Mouse (Mus musculus): ENCODE results near the gene Mrpl53.

The Mrpl53 gene

GRCm38 (mm10) chr6:83124851-83125312, 16.0 kb downstream of the Mrpl53 start:
- ChIA-PET POLR2A (interaction anchor here (0.8 to 8.8 kb wide), 26 partner anchors 9 to 201 kb away, joined by 3 to 75 read pairs (median 4); partner anchors contain the start of genes Rtkn (in 3 of the 4), Mrpl53 (in 2 of the 4), Ccdc142 (in 1 of the 4) and Gm42688 (in 1 of the 4)), CTCF (interaction anchor here in 2 of 4 experiments (1.1 to 1.4 kb wide), 5 partner anchors 18 to 154 kb away, joined by 3 to 4 read pairs (median 3); partner anchors contain the start of genes Ccdc142 (in 1 of the 2) and Gm42688 (in 1 of the 2))

DNA sequence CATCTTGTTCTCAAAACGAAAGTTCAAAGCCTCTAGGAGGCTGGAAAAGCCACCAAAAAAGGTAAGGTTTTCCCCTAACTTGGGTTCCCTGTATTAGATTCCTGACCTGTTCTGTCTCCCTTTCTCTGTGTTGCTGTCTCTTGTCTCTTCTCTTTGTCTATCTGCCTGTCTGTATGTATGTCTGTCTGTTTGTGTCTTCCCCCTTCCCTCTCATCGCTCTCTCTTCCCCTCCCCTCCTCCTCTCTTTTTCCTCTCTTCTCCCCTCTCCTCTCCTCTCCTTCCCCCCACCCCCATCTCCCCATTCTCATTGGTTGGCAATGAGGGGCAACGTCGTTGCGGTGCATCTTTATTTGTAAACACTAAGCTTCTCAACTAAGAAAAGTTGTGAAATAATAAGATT, 16.5 kb downstream of the Mrpl53 start, which contains the start of gene Ino80b:
Gene Ino80b, minus strand, starts transcription at position 101 of the 400 bp plus-strand sequence.
- CTCF ChIA-PET = interaction anchor here (0.6 to 2.4 kb wide), 8 partner anchors 10 to 670 kb away, joined by 3 to 8 read pairs (median 4); partner anchors contain the start of genes Ccdc142 (in 1 of the 4), Gm42688 (in 1 of the 4) and Rtkn (in 1 of the 4)
- POLR2A ChIA-PET = interaction anchor here (0.6 to 8.8 kb wide), 29 partner anchors 9 to 579 kb away, joined by 3 to 75 read pairs (median 4); partner anchors contain the start of genes Rtkn (in 3 of the 4), Ccdc142 (in 1 of the 4), Gm42688 (in 1 of the 4) and Mob1a (in 1 of the 4)

DNA sequence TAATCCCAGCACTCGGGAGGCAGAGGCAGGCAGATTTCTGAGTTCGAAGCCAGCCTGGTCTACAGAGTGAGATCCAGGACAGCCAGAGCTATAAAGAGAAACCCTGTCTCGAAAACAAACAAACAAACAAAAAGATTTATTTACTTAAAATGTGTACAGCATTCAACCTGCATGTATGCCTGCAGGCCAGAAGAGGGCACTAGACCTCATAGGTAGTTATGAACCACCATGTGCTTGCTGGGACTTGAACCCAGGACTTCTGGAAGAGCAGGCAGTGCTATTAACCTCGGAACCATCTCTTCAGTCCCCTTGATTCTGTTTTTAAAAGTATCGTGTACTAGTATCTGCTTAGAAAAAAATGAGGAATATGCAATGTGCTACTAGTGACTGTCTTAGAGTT, 18.6 kb downstream of the Mrpl53 start:
- ChIA-PET POLR2A (interaction anchor here in 2 of 4 experiments (0.8 to 2.2 kb wide), 9 partner anchors 9 to 413 kb away, joined by 3 to 13 read pairs (median 3); partner anchors contain the start of genes Dctn1 (in 1 of the 2) and Rtkn (in 1 of the 2)), CTCF (interaction anchor here (0.6 to 2.4 kb wide), 21 partner anchors 8 to 441 kb away, joined by 3 to 8 read pairs (median 4); partner anchors contain the start of genes 1700003E16Rik (in 2 of the 4), Dctn1 (in 2 of the 4), Wdr54 (in 2 of the 4) and Rtkn (in 1 of the 4))

- POLR2A ChIA-PET = interaction anchor here in 2 of 4 experiments (0.6 to 8.4 kb wide), 7 partner anchors 10 to 94 kb away, joined by 3 to 75 read pairs (median 3); partner anchors contain the start of gene Wbp1 (in 2 of the 2)
These were observed 22.7 kb downstream of the Mrpl53 start for GRCm38 (mm10) chr6:83131469-83132034.

DNA sequence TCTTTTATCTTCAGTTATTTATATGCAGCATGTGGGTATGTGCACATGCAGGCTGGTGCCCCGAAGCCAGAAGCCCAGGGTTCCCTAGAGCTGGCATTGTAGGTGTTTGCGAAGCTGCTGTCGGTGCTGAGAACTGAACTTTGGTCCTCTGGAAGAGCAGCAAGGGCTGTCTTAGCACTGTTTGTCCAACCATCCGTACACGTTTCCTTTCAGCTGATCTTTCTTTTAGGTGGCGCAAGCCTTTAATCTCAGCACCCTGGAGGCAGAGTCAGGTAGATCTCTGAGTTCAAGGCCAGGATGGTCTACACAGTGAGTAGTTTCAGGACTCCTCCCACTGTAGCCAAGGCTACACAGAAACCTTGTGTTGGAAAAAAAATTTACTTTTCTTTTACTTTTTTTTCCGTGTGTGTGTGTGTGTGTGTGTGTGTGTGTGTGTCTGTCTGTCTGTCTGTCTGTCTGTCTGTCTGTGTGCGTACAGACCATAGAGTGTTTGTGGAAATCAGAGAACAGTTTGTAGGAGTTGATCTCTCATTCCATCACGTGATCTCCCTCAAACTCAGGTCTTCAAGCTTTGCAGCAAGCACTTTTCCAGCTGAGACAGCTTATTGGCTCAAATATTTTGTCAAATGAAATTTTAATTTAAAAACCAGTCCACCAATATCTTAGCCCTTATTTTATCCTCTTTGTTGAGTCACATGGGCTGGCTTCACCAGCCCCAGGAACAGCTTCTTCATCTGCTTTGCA, 23.5 kb downstream of the Mrpl53 start:
- POLR2A ChIA-PET = interaction anchor here in 3 of 4 experiments (0.6 to 8.4 kb wide), 16 partner anchors 10 to 185 kb away, joined by 3 to 75 read pairs (median 3); partner anchors contain the start of genes Wbp1 (in 2 of the 3), 1700003E16Rik (in 1 of the 3), Ccdc142 (in 1 of the 3) and Gm42688 (in 1 of the 3)
- CTCF ChIA-PET = interaction anchor here (0.6 to 1.2 kb wide), 9 partner anchors 9 to 467 kb away, joined by 3 to 14 read pairs (median 5); partner anchors contain the start of genes Mob1a (in 1 of the 4), Mthfd2 (in 1 of the 4) and Wbp1 (in 1 of the 4)

More at GRCm38 (mm10) chr6:83131469-83132034, 22.7 kb downstream of the Mrpl53 start:
- CTCF ChIA-PET = interaction anchor here in 1 of 4 experiments (1.2 kb wide), 1 partner anchor 10 kb away, joined by 14 read pairs; no protein-coding TSS in a partner anchor

DNA sequence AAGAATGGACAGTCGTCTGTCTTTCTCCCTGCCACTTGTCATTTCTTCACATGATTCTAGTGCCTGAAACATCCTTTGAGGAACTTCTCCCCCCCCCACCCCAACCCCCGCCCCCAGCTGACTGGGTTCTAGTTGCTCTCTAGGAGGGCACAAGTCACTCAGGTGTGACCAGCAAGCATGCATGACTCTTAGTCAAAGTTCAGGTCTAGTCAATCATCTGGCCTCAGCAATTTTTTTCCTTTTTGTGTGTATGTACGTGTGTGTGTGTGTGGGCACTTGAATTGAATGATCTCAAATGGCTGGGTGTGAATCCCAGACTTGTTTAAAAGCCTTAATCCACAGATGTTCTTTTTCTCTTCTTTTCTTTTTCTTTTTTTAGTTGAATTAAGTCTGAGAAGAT, 25.4 kb downstream of the Mrpl53 start:
- ChIA-PET POLR2A (interaction anchor here in 2 of 4 experiments (0.5 to 8.4 kb wide), 7 partner anchors 8 to 183 kb away, joined by 3 to 75 read pairs (median 4); partner anchors contain the start of gene Wbp1 (in 2 of the 2)), CTCF (interaction anchor here in 1 of 4 experiments (1.0 kb wide), 1 partner anchor 25 kb away, joined by 7 read pairs; no protein-coding TSS in a partner anchor)

- POLR2A ChIA-PET = interaction anchor here (0.5 to 8.4 kb wide), 28 partner anchors 9 to 182 kb away, joined by 3 to 75 read pairs (median 4); partner anchors contain the start of genes Wbp1 (in 4 of the 4), Ccdc142 (in 1 of the 4), Dok1 (in 1 of the 4) and Gm42688 (in 1 of the 4)
- CTCF ChIA-PET = interaction anchor here in 3 of 4 experiments (0.5 to 1.4 kb wide), 11 partner anchors 9 to 144 kb away, joined by 3 to 8 read pairs (median 4); partner anchors contain the start of genes Ccdc142 (in 1 of the 3), Gm42688 (in 1 of the 3) and Ino80b (in 1 of the 3)
These were observed 26.2 kb downstream of the Mrpl53 start, which contains the start of gene Rtkn for GRCm38 (mm10) chr6:83134951-83135513. Gene Rtkn (plus strand): TSS chr6:83135463.

DNA sequence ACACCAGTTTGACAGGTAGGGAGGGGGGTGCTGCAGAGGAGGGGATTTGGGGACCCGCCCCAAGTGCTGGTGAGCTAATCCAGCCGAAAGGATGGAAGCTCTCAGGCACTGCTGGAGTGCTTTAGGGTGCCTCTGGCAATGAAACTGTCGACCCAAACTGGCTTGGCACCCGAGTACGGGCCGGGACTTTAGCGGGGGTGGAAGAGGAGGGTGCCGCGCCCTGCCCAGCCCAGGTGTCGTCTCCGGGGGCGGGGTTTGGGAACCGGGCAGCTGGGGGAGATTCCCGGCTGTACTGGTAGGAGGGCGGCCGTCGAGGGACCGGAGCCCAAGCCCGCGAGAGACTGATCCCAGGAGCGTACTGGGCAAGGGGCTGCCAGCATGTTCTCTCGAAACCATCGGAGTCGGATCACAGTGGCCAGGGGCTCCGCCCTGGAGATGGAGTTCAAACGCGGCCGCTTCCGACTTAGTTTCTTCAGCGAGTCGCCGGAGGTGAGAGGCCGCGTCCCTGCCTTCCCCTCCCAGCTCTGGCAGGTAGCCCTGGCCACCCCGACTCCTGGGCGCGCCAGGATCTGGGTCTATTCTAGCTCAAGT, 26.8 kb downstream of the Mrpl53 start:
- POLR2A ChIA-PET = interaction anchor here (0.6 to 8.4 kb wide), 29 partner anchors 9 to 144 kb away, joined by 3 to 75 read pairs (median 3); partner anchors contain the start of genes Wbp1 (in 4 of the 4), Ccdc142 (in 1 of the 4), Dok1 (in 1 of the 4) and Gm42688 (in 1 of the 4)
- CTCF ChIA-PET = interaction anchor here in 3 of 4 experiments (0.5 to 1.4 kb wide), 10 partner anchors 9 to 143 kb away, joined by 3 to 8 read pairs (median 4); partner anchors contain the start of genes Ccdc142 (in 1 of the 3), Gm42688 (in 1 of the 3) and Ino80b (in 1 of the 3)

- ChIA-PET POLR2A (interaction anchor here (0.6 to 8.4 kb wide), 20 partner anchors 9 to 190 kb away, joined by 3 to 75 read pairs (median 4); partner anchors contain the start of genes Wbp1 (in 3 of the 4), Ccdc142 (in 1 of the 4), Dctn1 (in 1 of the 4) and Gm42688 (in 1 of the 4)), CTCF (interaction anchor here in 1 of 4 experiments (1.2 to 2.1 kb wide), 4 partner anchors 10 to 140 kb away, joined by 3 to 8 read pairs (median 6); no protein-coding TSS in a partner anchor)
These were observed 27.5 kb downstream of the Mrpl53 start for GRCm38 (mm10) chr6:83136291-83136880.

- ChIA-PET POLR2A (interaction anchor here (0.6 to 8.4 kb wide), 20 partner anchors 9 to 189 kb away, joined by 3 to 75 read pairs (median 3); partner anchors contain the start of genes Wbp1 (in 3 of the 4), 1700003E16Rik (in 1 of the 4), Ccdc142 (in 1 of the 4) and Dctn1 (in 1 of the 4)), CTCF (interaction anchor here (0.5 to 2.1 kb wide), 11 partner anchors 10 to 201 kb away, joined by 3 to 8 read pairs (median 3); partner anchors contain the start of genes 1700003E16Rik (in 1 of the 4), Ccdc142 (in 1 of the 4), Gm42688 (in 1 of the 4) and Wdr54 (in 1 of the 4))
These were observed 28.2 kb downstream of the Mrpl53 start for GRCm38 (mm10) chr6:83136881-83137575.

DNA sequence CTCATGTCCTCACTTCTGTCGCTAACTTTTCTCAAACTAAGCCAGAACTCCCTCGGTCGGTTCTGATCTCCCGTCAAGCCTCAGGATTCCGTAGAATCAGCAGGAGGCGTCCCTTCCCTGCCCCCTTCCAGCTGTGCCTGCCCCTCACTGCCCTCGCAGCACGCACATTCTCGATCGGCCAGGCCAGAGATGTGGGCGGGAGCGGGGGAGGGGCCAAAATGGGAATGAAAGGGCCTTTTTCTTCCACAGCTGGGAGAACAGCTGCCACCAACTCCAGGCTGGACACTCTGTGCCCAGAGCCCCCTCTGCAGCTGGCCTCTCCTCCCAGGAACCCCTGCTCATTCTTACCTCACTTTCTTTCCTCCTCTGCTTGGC, 28.7 kb downstream of the Mrpl53 start:
- CTCF ChIA-PET = interaction anchor here (0.5 to 2.1 kb wide), 11 partner anchors 10 to 202 kb away, joined by 3 to 8 read pairs (median 3); partner anchors contain the start of genes 1700003E16Rik (in 1 of the 4), Ccdc142 (in 1 of the 4), Gm42688 (in 1 of the 4) and Wdr54 (in 1 of the 4)

DNA sequence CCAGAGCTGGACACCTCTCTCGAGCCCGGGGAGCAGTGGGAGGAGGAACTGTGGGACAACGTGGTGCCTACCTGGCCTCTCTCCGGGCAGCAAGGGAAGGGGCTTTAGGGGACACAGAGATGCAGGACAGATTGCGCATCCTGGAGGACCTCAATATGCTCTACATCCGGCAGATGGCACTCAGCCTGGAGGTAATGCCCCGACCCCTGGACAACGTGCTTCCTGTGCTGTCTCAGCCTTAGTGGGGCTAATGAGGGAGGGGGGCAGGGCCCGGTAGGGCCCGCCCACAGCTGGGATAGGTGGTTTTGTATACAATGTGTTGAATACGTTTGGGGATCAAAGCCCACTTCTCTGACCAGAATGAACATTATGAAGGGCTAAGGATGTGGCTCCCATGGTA, 29.2 kb downstream of the Mrpl53 start:
- CTCF ChIA-PET = interaction anchor here in 1 of 4 experiments (0.9 to 2.1 kb wide), 4 partner anchors 11 to 127 kb away, joined by 3 to 8 read pairs (median 6); partner anchors contain the start of genes Ccdc142 and Gm42688
- POLR2A ChIA-PET = interaction anchor here in 3 of 4 experiments (0.6 to 8.4 kb wide), 11 partner anchors 8 to 176 kb away, joined by 3 to 75 read pairs (median 3); partner anchors contain the start of genes 1700003E16Rik (in 2 of the 3), Wbp1 (in 2 of the 3), Wdr54 (in 2 of the 3) and Ccdc142 (in 1 of the 3)

More for the DNA sequence above, 28.7 kb downstream of the Mrpl53 start:
- POLR2A ChIA-PET = interaction anchor here (0.6 to 8.4 kb wide), 17 partner anchors 8 to 189 kb away, joined by 3 to 75 read pairs (median 3); partner anchors contain the start of genes Wbp1 (in 2 of the 4), 1700003E16Rik (in 1 of the 4), Ccdc142 (in 1 of the 4) and Dctn1 (in 1 of the 4)

DNA sequence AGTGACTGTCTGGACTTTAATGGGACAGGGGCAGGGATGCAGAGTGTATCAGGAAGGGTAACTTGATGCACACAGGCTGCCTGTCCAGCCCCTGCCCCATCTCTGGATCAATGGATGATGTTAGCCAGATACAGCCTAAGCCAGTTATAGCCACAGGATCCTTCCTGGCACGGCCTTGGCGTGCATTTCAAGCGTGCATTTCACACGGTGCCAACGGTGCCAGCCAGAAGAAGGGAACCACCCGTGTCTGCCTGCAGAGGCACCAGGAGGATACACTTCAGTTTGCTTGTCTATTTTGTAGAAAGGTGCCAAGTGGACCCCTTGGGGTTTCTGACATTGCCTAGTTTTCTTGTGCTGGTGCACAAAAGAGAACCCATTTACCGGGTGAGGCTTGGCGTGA, 31.2 kb downstream of the Mrpl53 start:
- ChIA-PET POLR2A (interaction anchor here in 1 of 4 experiments (0.6 kb wide), 1 partner anchor 86 kb away, joined by 3 read pairs; the partner anchor contains the start of gene Aup1), CTCF (no interaction called here)

DNA sequence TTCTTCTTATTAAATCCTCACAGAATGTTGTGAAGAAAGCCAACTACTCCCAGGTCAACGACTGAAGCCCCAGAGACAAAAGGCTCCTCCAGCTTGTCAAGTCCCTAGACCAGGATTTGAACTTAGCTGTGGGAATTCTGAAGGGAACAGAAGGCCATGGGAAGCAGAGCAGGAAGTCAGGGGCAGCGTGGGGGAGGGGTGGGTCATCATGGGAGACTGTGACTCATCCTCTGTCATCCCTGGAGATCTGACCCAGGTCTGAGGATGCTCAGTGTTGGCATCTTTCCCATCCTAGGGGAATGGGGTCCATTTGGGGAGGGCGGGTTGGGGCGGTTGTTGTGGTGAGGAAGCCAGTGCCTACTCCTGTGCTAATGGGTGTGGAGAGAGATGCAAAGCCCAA, 32.8 kb downstream of the Mrpl53 start:
- CTCF ChIA-PET = interaction anchor here (0.5 to 1.8 kb wide), 7 partner anchors 9 to 316 kb away, joined by 3 to 14 read pairs (median 5); partner anchors contain the start of gene Wbp1 (in 1 of the 4)
- POLR2A ChIA-PET = interaction anchor here (0.7 to 3.4 kb wide), 19 partner anchors 11 to 1014 kb away, joined by 3 to 26 read pairs (median 4); partner anchors contain the start of genes 1700003E16Rik (in 2 of the 4), Ccdc142 (in 2 of the 4), Gm42688 (in 2 of the 4) and Wbp1 (in 2 of the 4)

All from embryonic stem cell, embryonic (primary cell).